Mouse (Mus musculus) gonadal fat pad, adult 2 months (tissue): ENCODE results near the gene Slc39a3. TPM values are rescaled to one million over a fixed set of nuclear protein-coding genes. Genes with fewer than 3 reads are reported as not detected.

Experiments
- DNase-seq: peaks from one replicate; pipeline ENCODE4 v3.0.0-alpha.2; 2012; ENCODE audit warnings: low read depth
- polyA plus RNA-seq: library from polyadenylated mRNA; depleted of rRNA; stranded (reverse); fragments of >200 nt; gene quantifications from 2 replicates; pipeline ENCODE4 v1.2.3, GENCODE M21; 2012; rRNA removed

Slc39a3 gene
- polyA plus RNA-seq, 1 experiment, result 34.3 TPM

- DNase-seq, result no peak
Measured at GRCm38 (mm10) chr10:80984223-80984622, 53.0 kb downstream of the Slc39a3 start.

GRCm38 (mm10) chr10:80982381-80982780 lies 54.8 kb downstream of the Slc39a3 start:
- no peak for DNase-seq

GRCm38 (mm10) chr10:80981564-80982112 lies 55.6 kb downstream of the Slc39a3 start:
- DNase-seq, result no peak

Other genes starting within 250 kb of the Slc39a3 start
- 20.1 and 33.9 TPM in 2 replicates for gene Sf3a2, start 239.2 kb downstream of the Slc39a3 start, polyA plus RNA-seq
- 44.2 and 56.6 TPM in 2 replicates for gene Plekhj1, start 238.8 kb downstream of the Slc39a3 start, polyA plus RNA-seq
- gene Amh, start 232.2 kb downstream of the Slc39a3 start, polyA plus RNA-seq, result 0.38 and 0.39 TPM in 2 replicates
- 0.22 and 0.63 TPM in 2 replicates for gene Jsrp1, start 223.9 kb downstream of the Slc39a3 start, polyA plus RNA-seq
- 628 and 915 TPM in 2 replicates for gene Oaz1, start 210.8 kb downstream of the Slc39a3 start, polyA plus RNA-seq
- gene Lingo3, start 193.4 kb downstream of the Slc39a3 start, polyA plus RNA-seq, result 0.04 TPM in 1 of 2 replicates, not detected in the other
- gene Lsm7, start 182.2 kb downstream of the Slc39a3 start, polyA plus RNA-seq, result 80.4 and 114 TPM in 2 replicates
- 67.4 and 71.5 TPM in 2 replicates for gene Sppl2b, start 182.2 kb downstream of the Slc39a3 start, polyA plus RNA-seq
- 0.12 and 0.13 TPM in 2 replicates for gene Tmprss9, start 165.6 kb downstream of the Slc39a3 start, polyA plus RNA-seq
- gene Timm13, start 136.5 kb downstream of the Slc39a3 start, polyA plus RNA-seq, result 137 and 184 TPM in 2 replicates
- 12.9 and 14.1 TPM in 2 replicates for gene Lmnb2, start 119.2 kb downstream of the Slc39a3 start, polyA plus RNA-seq
- 14.7 and 15.3 TPM in 2 replicates for gene Gadd45b, start 107.4 kb downstream of the Slc39a3 start, polyA plus RNA-seq
- 5.9 and 6.3 TPM in 2 replicates for gene Gng7, start 22.5 kb downstream of the Slc39a3 start, polyA plus RNA-seq
- not detected in 2 replicates for gene Diras1, start 11.8 kb downstream of the Slc39a3 start, polyA plus RNA-seq
- 197 and 235 TPM in 2 replicates for gene Sgta, start 22.8 kb upstream of the Slc39a3 start, polyA plus RNA-seq
- 31.7 and 35.0 TPM in 2 replicates for gene Thop1, start 32.6 kb upstream of the Slc39a3 start, polyA plus RNA-seq
- gene Creb3l3, start 61.4 kb upstream of the Slc39a3 start, polyA plus RNA-seq, result 0.41 and 0.61 TPM in 2 replicates
- 132 and 176 TPM in 2 replicates for gene Map2k2, start 68.5 kb upstream of the Slc39a3 start, polyA plus RNA-seq
- gene Zbtb7a, start 97.8 kb upstream of the Slc39a3 start, polyA plus RNA-seq, result 30.0 and 49.1 TPM in 2 replicates
- 31.5 and 32.8 TPM in 2 replicates for gene Pias4, start 130.5 kb upstream of the Slc39a3 start, polyA plus RNA-seq
- 1,971 and 2,241 TPM in 2 replicates for gene Eef2, start 139.2 kb upstream of the Slc39a3 start, polyA plus RNA-seq
- 76.3 and 81.7 TPM in 2 replicates for gene Dapk3, start 145.6 kb upstream of the Slc39a3 start, polyA plus RNA-seq
- not detected in 2 replicates for gene 4930442H23Rik, start 146.4 kb upstream of the Slc39a3 start, polyA plus RNA-seq
- gene Nmrk2, start 164.6 kb upstream of the Slc39a3 start, polyA plus RNA-seq, result not detected in 2 replicates
- 0.03 TPM in 1 of 2 replicates, not detected in the other for gene Atcay, start 193.4 kb upstream of the Slc39a3 start, polyA plus RNA-seq
- 17.9 and 20.9 TPM in 2 replicates for gene Zfr2, start 195.7 kb upstream of the Slc39a3 start, polyA plus RNA-seq
- 3.1 and 4.7 TPM in 2 replicates for gene Matk, start 215.5 kb upstream of the Slc39a3 start, polyA plus RNA-seq
- gene Mrpl54, start 229.5 kb upstream of the Slc39a3 start, polyA plus RNA-seq, result 65.7 and 72.8 TPM in 2 replicates
- gene Apba3, start 229.5 kb upstream of the Slc39a3 start, polyA plus RNA-seq, result 61.1 and 77.4 TPM in 2 replicates